Mouse (Mus musculus): ENCODE results near the gene Cds2. TPM values are rescaled to one million over a fixed set of nuclear protein-coding genes. Genes with fewer than 3 reads are reported as not detected.
"Not testable (repeated sequence)": the region's sequence is repeated elsewhere in the genome, so short reads cannot be mapped to it uniquely, and the experiment has no call there.

Cds2 gene
- 8.6 and 14.6 TPM in 2 replicates for total RNA-seq (2017)

DNA sequence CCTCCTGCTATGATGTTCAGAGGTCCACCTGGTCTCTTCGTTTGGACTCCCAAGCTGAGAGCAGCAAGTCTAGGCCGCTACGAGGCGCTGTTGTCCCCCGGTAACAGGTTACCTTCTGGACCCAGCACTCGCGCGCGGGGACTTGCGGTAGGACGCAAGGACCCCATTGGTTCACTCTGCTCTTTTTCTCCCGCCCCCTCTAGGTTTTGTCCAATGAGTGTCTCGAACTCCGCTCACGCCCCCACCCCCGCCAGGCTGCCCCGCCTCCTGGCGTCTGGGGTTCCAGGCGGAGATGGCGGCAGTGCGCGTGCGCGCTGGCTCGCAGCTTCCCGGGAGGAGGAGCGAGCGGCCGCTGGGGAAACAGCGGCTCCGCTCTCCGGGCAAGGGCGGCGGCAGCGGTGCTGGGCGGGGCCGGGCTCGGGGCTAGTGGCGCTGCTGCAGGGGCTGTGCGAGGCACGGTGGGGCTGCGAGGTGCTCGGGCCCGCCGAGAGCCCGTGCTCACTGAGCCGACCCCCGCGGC lies at the start of gene Cds2:
Gene Cds2 (plus strand): TSS at position 270 of the 520 bp plus-strand sequence.
- peak; percentile 94 for ATAC-seq (replicated peaks; ENCODE audit: low read depth, poor library complexity, severe bottlenecking)

DNA sequence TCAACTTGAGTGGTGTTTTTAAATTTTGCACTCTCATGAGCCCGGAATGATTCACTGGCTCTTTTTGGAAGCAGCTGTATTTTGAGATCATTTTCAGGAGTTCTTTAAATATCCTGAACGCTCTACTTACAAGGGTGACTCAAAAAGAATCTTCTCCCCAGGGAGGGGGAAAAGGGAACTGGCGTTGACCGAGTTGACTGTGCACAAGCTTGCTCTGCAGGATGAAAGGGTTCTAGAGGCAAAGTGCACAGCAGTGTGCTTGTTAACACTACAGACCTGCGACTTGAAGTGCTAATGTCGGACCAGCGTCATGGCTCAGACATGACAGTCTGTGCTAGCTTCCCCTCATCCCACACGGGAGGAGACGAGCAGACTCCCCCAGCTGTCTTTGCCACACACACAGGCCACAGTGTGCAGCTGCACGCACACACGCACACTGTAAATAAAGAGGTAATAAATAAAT lies 41.3 kb upstream of the Cds2 start:
- ATAC-seq (replicated peaks; ENCODE audit: low read depth, poor library complexity, severe bottlenecking) = no peak

DNA sequence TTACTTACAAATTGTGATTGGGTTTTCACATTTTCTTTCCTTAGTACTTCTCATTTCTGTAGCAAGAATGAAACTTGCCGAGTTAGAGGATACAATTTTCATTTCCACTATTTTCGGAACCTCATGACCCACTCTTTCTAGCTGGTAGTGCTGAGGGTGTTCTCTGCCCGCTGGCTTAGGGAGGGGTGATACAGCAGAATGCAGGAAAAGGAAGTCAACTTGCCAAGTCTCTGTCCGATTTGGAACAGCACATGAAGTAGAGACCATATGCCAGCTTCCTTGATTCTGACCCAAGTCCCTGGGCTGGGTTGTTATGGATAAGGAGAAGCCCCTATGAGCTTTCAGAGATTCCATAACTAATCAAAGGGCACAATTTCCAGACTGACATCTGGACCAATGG lies 38.6 kb upstream of the Cds2 start:
- ATAC-seq (replicated peaks; ENCODE audit: low read depth, poor library complexity, severe bottlenecking) = no peak

DNA sequence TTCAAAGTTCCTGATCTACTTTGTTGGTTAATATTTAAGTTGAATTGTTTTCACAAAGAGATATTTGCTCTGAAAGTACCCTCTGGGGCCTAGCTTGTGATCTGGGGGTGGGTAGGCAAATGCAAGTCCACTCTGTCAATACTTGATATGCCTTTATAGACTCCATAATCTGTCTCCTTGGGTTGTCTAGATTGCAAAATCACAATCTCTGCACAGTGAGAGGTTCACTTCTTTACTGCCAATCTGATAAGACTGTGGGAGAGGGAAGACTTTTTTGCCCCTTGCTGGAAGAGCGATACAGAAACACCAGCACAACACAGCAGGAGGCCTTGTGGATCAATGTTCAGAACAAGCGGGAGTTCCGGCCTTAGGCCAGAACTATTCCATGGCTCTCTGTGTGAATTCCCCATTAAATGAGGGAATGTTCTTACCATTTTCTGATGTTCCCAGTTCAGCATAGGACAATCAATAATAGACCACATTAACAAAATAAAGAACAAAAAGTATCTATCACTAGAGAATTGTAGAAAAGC lies 30.5 kb upstream of the Cds2 start:
- no peak for ATAC-seq (replicated peaks; ENCODE audit: low read depth, poor library complexity, severe bottlenecking)

DNA sequence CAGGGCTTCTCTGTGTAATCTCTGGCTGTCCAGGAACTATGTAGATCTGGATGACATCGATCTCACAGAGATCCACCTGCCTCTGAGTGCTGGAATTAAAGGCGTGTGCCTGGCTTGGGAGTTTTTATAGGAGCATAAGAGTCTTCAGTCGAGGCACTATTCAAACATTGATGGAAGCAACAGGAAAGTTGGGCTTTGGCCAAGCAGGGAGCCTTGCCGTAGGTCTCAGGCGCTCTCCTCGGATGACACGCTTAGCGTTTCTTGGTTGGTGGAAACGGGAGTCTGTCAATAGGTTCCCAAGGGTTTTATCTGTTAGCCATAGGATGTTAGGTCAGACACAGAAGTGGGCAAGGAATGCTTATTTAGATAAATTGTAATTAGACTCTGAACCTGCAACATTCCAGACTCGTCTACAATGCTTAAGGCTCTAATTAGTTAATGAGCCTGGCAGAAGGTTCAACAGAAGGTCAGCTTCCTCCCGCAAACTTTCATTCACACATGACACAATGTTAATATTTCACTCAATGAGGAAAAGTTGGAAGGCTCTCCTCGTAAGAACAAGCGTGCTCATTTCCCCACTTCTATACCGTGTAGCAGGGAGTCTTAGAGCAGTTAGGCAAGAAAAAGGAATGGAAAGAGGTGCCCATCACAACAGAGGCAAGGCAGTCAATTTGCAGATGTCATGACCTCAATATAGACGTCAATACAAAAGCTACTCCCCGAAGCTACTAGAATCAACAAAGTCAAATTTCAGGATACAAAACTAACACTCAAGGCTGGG lies 28.8 kb upstream of the Cds2 start:
- no peak for ATAC-seq (replicated peaks; ENCODE audit: low read depth, poor library complexity, severe bottlenecking)

DNA sequence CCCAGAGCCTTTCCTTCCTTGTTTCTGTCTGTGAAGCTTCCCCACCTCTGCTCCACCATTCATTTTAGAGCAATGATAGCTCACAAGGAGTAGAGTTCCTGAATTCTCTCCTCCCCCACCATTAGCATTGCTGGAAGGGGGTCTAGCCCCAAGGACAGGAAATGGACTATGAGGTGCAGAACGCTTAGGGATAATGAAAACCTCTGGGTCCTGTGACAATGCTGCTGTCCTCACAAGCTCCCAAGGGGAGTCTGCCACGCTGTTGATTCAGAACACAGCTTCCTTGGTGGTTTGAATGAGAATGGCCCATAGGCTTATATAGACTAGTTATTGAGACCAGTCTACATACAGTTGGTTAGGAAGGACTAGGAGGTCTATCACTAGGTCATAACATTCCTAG lies 27.7 kb upstream of the Cds2 start:
- ATAC-seq (replicated peaks; ENCODE audit: low read depth, poor library complexity, severe bottlenecking) = no peak

DNA sequence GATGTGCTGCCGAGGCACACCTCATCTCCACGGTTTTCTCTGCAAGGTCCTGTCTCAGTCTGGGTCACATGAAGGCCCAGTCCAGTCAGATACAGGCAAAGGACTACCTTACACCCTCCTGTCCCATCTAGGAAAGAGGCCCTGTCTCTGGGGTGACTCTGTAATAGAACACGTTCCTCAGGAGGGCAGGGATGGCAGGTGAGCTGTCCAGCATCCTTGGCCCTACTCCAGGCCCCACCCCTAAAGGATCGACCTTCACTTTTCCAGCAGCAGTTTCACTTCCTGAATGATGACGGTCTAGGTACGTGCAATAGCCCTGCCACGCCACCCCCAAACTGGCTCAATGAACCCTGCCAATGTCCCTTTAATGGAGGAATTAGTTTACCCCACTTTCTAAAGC lies 27.0 kb upstream of the Cds2 start:
- no peak for ATAC-seq (replicated peaks; ENCODE audit: low read depth, poor library complexity, severe bottlenecking)

DNA sequence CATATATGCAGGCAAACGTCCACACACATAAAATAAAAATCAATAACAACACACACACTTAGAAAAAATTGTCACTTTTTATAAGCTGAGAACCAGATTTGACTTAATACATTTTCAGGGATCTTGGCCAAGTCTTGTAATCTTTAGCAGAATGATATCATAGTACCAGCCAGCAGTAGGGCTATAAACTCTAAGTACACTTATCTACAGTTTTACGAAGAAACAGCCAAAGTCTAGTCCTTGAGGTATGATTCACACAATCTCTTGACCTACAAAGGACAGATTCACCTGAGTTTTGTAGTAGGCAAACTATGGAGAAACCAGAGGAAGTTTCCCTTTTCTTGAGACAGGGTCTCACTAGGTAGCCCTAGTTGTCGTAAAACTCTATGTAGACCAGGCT lies 23.5 kb upstream of the Cds2 start:
- not testable (repeated sequence) for ATAC-seq (replicated peaks; ENCODE audit: low read depth, poor library complexity, severe bottlenecking)

DNA sequence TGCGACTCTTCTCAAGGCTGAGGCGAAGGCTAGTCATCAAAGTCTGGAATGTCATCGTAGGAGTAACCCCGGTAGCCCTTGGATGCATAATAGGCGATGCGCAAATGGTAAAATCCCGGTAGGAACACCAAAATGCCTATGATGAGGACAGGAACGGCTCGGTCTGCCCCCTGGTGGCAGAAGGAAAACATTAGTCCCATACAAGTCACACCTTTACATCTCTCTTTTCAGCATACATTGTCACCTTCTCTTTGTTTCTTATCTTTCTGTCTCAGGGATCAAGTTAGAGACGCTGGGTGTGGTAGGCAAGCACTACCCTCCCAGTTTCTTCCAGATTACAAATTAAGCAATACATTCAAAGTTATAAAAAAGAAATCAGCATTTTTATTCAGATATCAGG lies 22.5 kb upstream of the Cds2 start:
- peak; percentile 63 for ATAC-seq (replicated peaks; ENCODE audit: low read depth, poor library complexity, severe bottlenecking)

DNA sequence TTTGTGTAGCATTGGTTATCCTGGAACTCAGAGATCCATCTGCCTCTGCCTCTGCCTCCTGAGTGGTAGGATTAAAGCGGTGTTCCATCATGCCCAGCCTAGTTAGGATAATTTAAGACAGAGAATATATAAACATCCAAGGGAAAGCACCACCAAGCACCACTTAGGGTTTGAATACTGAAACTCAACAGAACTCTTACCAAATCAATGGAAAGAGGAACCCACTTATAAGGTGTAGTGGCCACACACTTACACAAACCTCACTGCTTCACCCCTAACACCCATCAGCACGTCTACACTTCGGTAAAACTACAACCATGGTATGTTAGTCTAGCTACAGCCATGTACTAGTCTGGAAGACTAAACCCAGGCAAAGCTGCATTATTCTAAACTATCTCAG lies 19.6 kb upstream of the Cds2 start:
- no peak for ATAC-seq (replicated peaks; ENCODE audit: low read depth, poor library complexity, severe bottlenecking)

DNA sequence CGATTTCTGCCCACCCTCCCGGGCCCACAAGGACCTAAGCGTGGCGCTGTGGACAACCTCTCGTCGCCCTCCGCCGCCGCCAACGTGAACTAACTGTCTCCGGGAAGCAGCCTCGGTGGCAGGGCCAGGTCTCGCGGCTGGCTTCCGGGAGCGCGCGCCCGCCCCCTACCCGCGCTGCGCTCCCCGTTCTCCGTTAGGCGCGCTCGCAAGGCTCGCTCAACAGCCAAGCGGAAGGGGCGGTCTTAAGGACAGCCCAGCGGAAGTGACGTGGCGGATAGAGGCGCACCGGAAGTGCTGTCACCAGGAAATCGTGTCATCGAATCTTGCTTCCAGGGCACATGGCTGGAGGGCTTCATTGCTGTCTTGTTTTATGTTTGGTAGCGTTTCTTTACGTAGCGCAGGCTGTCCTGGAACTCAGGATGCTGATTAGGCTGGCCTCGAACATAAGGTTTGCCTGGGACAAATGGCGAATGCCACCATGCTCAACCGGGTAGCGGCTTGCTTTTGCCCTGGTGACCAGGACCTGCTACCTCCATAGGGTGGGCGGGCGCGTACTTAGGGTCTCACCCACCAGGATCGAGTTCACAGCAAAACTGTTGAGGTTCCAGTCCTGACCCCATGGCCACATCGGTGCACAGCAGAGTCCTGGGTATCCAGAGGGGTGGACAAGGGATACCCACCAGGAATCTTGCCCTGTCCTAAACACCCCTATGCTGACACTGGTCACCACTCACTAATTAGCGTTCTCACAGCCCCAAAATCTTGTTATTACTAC lies 15.2 kb upstream of the Cds2 start, which contains the start of gene Tmem230:
Gene Tmem230 (minus strand): TSS at position 269 of the 775 bp plus-strand sequence.
- ATAC-seq (replicated peaks; ENCODE audit: low read depth, poor library complexity, severe bottlenecking) = peak; percentile 78

DNA sequence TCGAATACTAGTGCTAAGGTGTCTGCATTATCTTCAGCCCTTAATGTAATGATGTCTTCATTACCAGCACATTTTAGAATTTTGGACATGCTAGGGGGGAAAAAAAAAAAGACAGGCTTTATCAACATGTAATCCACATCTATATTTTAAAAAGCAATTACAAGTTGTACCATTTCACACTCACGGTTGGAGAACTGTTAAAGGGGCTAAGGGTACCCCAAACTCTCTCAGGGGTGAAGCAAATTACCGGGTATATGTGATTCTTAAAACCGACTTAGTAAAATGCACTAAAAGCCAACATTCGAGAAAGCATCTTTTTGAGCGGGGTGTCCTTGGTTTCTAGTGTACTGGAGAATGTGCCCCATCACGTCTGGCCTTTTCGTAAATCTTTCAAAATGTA lies 11.0 kb upstream of the Cds2 start:
- no peak for ATAC-seq (replicated peaks; ENCODE audit: low read depth, poor library complexity, severe bottlenecking)

DNA sequence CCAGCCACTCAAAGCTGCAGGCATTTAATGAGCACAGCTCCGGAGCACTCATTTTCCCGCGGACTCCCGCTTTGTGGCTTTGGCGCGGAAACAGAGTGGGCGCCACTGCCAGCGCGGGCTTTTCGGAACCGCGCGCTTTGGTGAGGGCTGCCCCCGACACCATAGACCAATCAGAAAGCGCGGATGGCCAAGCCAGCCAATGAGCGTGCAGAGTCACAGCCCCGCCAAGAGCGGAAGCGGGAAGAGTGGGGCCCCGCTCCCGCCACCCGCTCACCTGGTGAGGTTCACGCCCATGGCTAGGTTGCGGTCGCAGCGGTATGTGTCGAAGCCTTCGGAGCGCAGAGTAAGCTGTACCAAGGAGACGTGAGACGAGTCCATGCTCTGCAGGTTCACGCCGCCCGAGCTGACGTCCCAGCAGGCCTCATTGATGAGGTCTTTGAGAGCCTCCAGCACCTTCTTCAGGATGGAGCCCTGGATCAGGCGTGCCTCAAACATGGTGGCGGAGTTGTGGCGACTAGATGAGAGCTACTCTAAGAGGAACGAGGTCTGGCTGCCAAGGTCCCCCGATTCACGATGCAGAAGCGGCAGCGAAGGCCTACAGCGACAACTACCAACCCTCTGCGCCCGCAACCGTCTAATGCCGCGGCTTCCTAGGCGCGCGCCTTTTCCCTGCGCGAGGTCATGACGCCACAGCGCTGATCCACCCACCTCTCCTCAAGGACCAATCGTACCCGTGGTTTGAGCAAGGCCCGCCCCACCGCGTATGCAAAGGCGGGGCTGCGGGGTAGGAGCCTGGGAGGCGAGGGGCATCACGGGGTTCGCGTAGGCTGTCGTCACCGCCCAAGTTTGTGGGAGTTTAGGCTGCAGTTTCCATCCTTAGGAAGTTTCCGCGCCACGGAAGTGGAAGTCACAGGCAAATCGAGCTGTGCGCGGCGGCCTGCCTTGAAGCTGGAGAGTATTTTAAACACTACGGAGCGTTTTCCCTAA lies 10.1 kb upstream of the Cds2 start, which contains the start of gene Pcna:
Gene Pcna (minus strand): TSS at position 773 of the 987 bp plus-strand sequence.
- peak; percentile 91 for ATAC-seq (replicated peaks; ENCODE audit: low read depth, poor library complexity, severe bottlenecking)

DNA sequence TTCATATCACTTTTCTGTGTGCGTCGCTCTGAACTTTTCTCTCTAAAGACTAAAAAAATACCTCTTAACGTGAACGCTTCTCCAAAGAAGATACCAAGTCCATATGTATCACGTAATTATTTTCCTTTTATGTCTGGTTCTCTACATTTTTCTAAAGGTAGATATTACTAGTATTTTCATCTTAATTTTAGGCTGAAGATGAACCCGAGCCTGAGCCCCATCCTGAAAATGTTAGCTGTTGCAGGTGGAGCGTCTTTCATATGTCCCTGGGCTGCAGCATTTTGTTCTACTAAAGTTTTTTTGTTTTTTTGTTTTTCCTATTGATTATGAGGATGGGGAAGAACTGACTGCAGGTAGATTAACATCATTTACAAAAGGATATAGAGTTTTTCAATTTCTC lies 9.3 kb upstream of the Cds2 start:
- ATAC-seq (replicated peaks; ENCODE audit: low read depth, poor library complexity, severe bottlenecking) = no peak

DNA sequence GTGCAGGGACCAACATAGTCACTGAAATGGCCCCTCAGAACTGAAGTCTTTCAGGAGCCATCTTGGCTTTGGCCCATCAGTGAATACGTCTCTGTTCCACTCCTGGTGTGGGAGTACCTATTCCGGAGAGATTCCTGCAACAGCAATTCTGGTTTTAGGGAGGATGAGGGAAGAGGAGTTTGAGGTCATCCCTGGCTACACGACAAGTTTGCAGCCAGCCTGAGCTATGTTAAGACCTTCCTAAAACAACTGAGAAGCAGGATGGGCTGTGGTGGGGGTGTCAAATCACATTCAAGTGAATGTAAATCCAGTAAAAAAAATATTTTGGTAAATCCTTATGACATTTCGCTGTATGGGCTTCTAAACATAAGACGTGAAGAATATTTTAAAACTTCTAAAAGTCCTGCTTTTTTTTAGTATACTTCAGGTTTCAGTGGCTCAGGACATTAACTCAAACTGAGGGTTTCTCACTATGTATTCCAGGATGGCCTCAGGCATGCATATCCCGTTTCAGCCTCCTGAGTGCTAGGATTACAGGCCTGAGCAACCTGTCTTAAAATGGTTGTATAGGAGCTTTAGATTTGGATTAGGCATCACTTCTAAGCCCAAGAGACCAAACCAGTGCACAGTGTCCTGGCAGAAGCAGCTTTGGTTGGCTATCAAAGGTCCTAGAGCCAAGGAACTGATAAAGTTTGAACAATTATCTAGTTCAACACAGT lies 5.4 kb upstream of the Cds2 start:
- ATAC-seq (replicated peaks; ENCODE audit: low read depth, poor library complexity, severe bottlenecking) = no peak

DNA sequence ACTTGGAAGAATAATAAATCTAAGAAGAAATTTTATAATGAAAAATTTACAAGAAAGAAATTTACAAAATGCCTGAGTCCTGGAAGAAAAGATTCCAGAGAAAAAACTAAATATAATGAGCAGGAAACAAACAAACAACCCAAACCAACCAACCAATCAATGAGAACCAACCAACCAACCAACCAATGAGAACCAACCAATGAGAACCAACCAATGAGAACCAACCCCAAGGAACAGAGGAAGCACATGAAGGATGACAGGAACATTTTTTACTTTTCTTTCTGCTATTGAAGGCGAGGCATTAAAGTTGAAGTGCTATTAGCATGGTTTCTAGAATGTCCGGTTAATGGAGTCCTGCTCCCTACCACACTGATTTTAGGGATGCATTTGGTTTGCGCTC lies 2.3 kb upstream of the Cds2 start:
- no peak for ATAC-seq (replicated peaks; ENCODE audit: low read depth, poor library complexity, severe bottlenecking)

DNA sequence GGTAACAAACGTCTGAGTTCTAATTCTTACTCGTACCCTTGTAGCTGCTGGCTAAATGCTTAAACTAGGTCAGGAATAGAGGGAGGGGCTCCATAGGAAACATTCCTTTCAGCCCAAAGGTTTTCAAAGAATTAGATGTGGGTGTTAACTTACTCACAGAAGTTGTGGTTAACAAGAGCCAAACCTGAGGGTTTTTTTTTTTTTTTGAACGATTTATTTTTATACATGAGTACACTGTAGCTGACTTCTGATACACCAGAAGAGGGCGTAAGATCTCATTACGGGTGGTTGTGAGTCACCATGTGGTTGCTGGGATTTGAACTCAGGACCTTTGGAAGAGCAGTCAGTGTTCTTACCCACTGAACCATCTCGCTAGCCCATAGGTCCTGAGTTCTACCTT lies 773 bp upstream of the Cds2 start:
- ATAC-seq (replicated peaks; ENCODE audit: low read depth, poor library complexity, severe bottlenecking) = no peak

DNA sequence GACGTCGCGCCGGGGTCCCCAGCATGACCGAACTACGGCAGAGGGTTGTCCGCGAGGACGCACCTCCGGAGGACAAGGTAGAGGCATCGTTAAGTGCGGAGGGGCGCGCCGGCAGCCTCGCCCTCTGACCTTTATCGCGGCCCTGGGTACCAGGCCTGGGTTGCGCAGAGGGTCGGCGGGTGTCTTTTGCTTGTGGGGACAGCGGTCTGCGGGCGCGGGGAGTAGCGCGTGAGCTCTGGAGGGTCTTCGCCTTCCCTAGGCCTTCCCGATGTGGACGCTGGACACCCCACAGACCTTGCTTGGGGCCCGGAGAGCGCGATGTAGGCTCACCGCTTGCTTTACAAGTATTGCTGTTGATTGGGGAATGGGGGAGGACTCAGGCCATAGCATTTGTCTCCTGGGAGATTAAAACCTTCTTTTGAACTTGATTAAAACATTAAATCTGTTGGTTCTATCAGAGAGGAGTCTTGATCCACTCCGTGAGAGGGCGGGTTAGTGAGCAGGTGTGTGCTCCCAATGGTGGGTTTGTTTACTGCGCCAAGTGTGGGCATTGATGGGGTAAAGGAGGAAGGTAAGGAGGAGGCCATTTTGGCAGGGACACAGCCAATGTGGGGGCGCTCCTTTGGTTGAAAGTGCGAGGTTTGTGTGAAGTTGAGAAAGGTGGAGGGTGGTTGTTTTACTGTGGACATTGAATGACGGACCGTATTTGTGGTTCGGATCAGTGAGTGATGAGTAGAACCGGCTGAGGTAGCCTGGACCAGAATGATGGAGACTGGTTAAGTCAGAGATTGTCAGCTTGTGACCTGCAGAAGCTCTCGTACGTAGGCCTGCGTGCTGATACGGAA lies 695 bp downstream of the Cds2 start:
- ATAC-seq (replicated peaks; ENCODE audit: low read depth, poor library complexity, severe bottlenecking) = no peak
